Mouse (Mus musculus): ENCODE data around the gene H2afy. TPM values are rescaled to one million over a fixed set of nuclear protein-coding genes. Genes with fewer than 3 reads are reported as not detected.

Gene H2afy
- polyA plus RNA-seq (2014; fragmentation: Nextera tagmentation; extraction: Ambion mirVana): 361 and 379 TPM in 2 replicates

DNA sequence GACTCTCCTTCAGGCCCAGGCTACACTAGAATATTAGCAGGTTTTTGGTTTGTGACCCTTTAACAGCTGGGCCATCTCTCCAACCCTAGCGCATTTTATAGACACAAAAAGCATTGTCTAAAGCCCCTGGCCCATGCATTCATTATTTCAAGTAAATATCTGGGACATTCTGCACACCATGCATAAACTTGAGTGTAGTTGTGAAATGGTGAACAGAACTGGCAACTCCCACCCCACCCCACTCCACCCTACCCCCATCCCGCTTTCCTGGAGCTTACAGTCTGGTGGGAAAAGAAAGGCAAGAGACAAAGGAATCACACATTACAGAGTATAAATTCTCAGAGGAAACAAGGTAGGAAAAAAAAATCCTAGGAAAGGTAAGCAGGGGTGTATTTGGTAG lies at the start of gene H2afy:
TSS of gene H2afy (minus strand) at position 162 of the 400 bp plus-strand sequence.
- 75% methylated on average over 2 of the region's 2 CpGs for WGBS

GRCm38 (mm10) chr13:56183687-56184086 lies 47.5 kb upstream of the H2afy start:
- H3K4me1 ChIP-seq (replicated peaks; ENCODE audit: control insufficient read depth, insufficient read depth, low read length): no peaks in the 10 kb centered on the region
- no peaks in the 10 kb centered on the region for H3K36me3 ChIP-seq (ENCODE audit: control insufficient read depth, insufficient read depth, low read length)
- H3K27me3 ChIP-seq (replicated peaks; ENCODE audit: control insufficient read depth, insufficient read depth, low read length): no peaks in the 10 kb centered on the region
- 80% methylated on average over 5 of the region's 5 CpGs for WGBS
- DNase-seq (ENCODE audit: low spot score): no peak
- no peak overlapping the region for H3K9ac ChIP-seq (ENCODE audit: low read length)
- no peaks in the 10 kb centered on the region for H3K9me3 ChIP-seq (ENCODE audit: control insufficient read depth, low read length)
- H3K27ac ChIP-seq (ENCODE audit: low read depth): no peak overlapping the region
- H3K4me2 ChIP-seq (ENCODE audit: low read length): no peak overlapping the region
- no peak for ATAC-seq (replicated peaks; ENCODE audit: low FRiP score, low TSS enrichment, low read depth)
- no peak overlapping the region for H3K4me3 ChIP-seq (ENCODE audit: low read depth, low read length)

More for the DNA sequence above, at the start of gene H2afy:
- no peaks in the 10 kb centered on the region for H3K27me3 ChIP-seq (replicated peaks; ENCODE audit: control insufficient read depth, insufficient read depth, low read length)
- H3K36me3 ChIP-seq (ENCODE audit: control insufficient read depth, insufficient read depth, low read length): no peaks in the 10 kb centered on the region
- H3K9ac ChIP-seq (ENCODE audit: low read length): peak within 1 kb of the TSS; percentile 99
- H3K4me1 ChIP-seq (replicated peaks; ENCODE audit: control insufficient read depth, insufficient read depth, low read length): peaks cover 22% of the 10 kb centered on the region
- DNase-seq (ENCODE audit: low spot score) (no peak), ATAC-seq (replicated peaks; ENCODE audit: low FRiP score, low TSS enrichment, low read depth) (no peak)
- peak within 1 kb of the TSS; percentile 81 for H3K27ac ChIP-seq (ENCODE audit: low read depth)
- peak within 1 kb of the TSS; percentile 94 for H3K4me3 ChIP-seq (ENCODE audit: low read depth, low read length)
- H3K9me3 ChIP-seq (ENCODE audit: control insufficient read depth, low read length): no peaks in the 10 kb centered on the region
- H3K4me2 ChIP-seq (ENCODE audit: low read length): peak within 1 kb of the TSS; percentile 82

DNA sequence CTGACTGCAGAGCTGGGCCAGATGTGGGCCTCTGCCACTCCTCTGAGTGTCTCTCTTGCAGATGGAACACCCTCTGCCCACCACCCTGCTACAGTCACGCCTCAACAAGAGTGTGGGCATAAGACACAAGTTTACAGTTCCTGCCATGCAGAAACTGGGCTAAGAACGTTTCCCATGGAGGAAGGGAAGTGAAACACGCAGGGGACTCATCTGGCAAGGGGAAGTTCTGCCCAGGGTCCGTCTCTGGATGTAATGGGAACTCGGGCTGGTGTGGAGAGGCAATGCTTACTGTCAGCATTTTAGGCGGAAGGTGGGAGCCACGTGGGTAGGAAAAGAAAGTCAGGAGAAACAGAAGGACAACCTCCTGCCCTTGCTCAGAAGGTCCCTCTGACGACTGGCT lies 45.3 kb upstream of the H2afy start:
- H3K4me2 ChIP-seq (ENCODE audit: low read length): no peak overlapping the region
- H3K27me3 ChIP-seq (replicated peaks; ENCODE audit: control insufficient read depth, insufficient read depth, low read length): no peaks in the 10 kb centered on the region
- H3K27ac ChIP-seq (ENCODE audit: low read depth): no peak overlapping the region
- no peaks in the 10 kb centered on the region for H3K9me3 ChIP-seq (ENCODE audit: control insufficient read depth, low read length)
- no peak overlapping the region for H3K9ac ChIP-seq (ENCODE audit: low read length)
- 75% methylated on average over 8 of the region's 8 CpGs for WGBS
- H3K4me3 ChIP-seq (ENCODE audit: low read depth, low read length): no peak overlapping the region
- DNase-seq (ENCODE audit: low spot score): no peak
- H3K36me3 ChIP-seq (ENCODE audit: control insufficient read depth, insufficient read depth, low read length): no peaks in the 10 kb centered on the region
- no peaks in the 10 kb centered on the region for H3K4me1 ChIP-seq (replicated peaks; ENCODE audit: control insufficient read depth, insufficient read depth, low read length)
- no peak for ATAC-seq (replicated peaks; ENCODE audit: low FRiP score, low TSS enrichment, low read depth)

DNA sequence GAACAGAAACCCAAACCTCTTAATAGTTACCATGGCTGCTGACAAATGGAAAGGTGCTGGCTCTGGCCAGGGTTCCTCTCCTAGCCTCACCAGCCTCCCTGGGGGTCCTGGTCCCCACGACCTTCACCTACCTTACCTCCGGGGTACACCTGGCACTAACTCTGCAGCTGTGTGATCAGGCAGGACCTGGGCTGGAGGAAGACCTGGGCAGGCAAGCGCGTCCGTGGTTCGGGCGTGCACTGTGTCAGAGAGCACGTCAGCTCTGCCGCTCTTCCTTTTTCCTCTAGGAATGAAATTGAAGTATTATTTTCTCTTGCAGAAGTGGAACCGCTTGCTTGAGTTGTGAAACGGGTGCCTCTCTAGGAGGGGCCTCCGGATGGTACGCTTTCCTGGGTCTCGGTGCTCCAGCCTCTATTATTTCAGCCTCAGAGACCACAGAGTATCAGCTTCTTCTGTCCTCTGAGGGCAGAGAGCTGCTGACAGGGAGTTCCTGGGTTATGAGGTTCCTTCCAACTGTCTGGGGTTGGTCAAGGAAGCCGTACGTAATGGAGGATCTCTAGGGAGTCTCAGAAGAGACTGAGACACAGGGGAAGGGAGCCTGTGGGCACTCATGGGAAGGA lies 42.4 kb upstream of the H2afy start, which contains the start of gene Tifab:
TSS of gene Tifab (minus strand) at position 470 of the 620 bp plus-strand sequence.
- ATAC-seq (replicated peaks; ENCODE audit: low FRiP score, low TSS enrichment, low read depth): no peak
- whole genome bisulfite sequencing: 89% methylated on average over 16 of the region's 16 CpGs
- Histone ChIP-seq H3K9ac (ENCODE audit: low read length) (no peak within 1 kb of the TSS), H3K4me3 (ENCODE audit: low read depth, low read length) (no peak within 1 kb of the TSS), H3K4me2 (ENCODE audit: low read length) (no peak within 1 kb of the TSS), H3K4me1 (replicated peaks; ENCODE audit: control insufficient read depth, insufficient read depth, low read length) (peaks cover 10% of the 10 kb centered on the region), H3K36me3 (ENCODE audit: control insufficient read depth, insufficient read depth, low read length) (no peaks in the 10 kb centered on the region), H3K27ac (ENCODE audit: low read depth) (no peak within 1 kb of the TSS), H3K27me3 (replicated peaks; ENCODE audit: control insufficient read depth, insufficient read depth, low read length) (no peaks in the 10 kb centered on the region), H3K9me3 (ENCODE audit: control insufficient read depth, low read length) (no peaks in the 10 kb centered on the region)
- no peak for DNase-seq (ENCODE audit: low spot score)

GRCm38 (mm10) chr13:56176310-56176709 lies 40.1 kb upstream of the H2afy start:
- Histone ChIP-seq H3K4me2 (ENCODE audit: low read length) (no peak overlapping the region), H3K27me3 (replicated peaks; ENCODE audit: control insufficient read depth, insufficient read depth, low read length) (no peaks in the 10 kb centered on the region), H3K4me3 (ENCODE audit: low read depth, low read length) (no peak overlapping the region), H3K27ac (ENCODE audit: low read depth) (no peak overlapping the region), H3K9ac (ENCODE audit: low read length) (no peak overlapping the region), H3K4me1 (replicated peaks; ENCODE audit: control insufficient read depth, insufficient read depth, low read length) (peaks cover 27% of the 10 kb centered on the region), H3K36me3 (ENCODE audit: control insufficient read depth, insufficient read depth, low read length) (no peaks in the 10 kb centered on the region), H3K9me3 (ENCODE audit: control insufficient read depth, low read length) (no peaks in the 10 kb centered on the region)
- 88% methylated on average over 9 of the region's 9 CpGs for WGBS
- ATAC-seq (replicated peaks; ENCODE audit: low FRiP score, low TSS enrichment, low read depth) (no peak), DNase-seq (ENCODE audit: low spot score) (no peak)

DNA sequence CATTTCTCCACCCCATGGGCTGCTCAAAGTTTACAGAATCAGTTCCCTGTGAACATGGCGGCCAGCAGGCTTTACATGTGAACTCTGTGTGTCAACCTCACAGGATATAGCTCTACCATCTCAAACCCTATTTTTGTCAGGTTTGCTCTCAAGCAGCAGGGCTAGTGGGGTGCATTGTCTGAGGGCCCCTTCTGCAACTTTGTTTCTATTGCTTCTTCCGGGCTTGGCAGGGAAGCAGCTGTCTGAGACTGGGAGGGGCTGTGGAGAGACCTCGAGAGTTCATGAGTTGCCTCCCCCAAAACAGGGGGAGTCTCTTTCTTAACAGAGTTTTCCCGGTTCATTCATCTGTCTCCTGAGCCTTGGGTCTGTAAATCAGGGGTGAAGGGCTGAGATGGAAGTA lies 39.7 kb upstream of the H2afy start:
- H3K4me2 ChIP-seq (ENCODE audit: low read length): no peak overlapping the region

DNA sequence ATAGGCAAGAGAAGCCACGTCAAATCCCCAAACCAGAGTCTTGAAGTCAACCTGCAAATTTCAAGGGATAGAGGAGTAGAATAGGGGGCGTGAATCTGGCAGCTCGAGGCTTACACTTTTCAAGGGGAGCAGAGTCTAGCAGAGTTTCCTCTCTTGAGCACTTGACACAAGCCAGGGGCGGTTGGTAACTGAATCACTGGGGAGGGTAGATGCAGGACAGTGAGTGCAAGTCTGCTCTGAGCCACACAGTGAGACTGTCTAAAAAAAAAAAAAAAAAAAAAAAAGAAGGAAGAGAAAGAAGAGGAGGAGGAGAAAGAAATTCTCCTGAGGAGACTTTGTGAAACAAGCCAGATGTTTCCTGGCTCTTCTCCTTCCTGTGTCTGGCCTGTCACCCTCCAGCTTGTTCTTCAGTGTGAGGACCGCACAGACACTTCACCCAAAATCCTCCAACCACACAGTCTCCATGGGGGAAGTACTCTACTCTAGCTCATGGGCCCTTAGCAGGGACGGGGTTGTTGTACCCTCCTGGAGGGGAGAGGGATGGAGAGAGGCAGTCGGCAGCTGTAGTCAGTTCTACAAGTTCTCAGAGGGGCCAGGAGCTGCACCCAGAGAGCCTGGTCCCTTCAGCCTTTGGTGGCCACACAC lies 36.9 kb upstream of the H2afy start:
- Histone ChIP-seq H3K4me1 (replicated peaks; ENCODE audit: control insufficient read depth, insufficient read depth, low read length) (peaks cover 53% of the 10 kb centered on the region), H3K9ac (ENCODE audit: low read length) (no peak overlapping the region), H3K4me3 (ENCODE audit: low read depth, low read length) (no peak overlapping the region), H3K27ac (ENCODE audit: low read depth) (peak overlapping the region; percentile 83), H3K36me3 (ENCODE audit: control insufficient read depth, insufficient read depth, low read length) (no peaks in the 10 kb centered on the region), H3K4me2 (ENCODE audit: low read length) (no peak overlapping the region), H3K27me3 (replicated peaks; ENCODE audit: control insufficient read depth, insufficient read depth, low read length) (no peaks in the 10 kb centered on the region), H3K9me3 (ENCODE audit: control insufficient read depth, low read length) (no peaks in the 10 kb centered on the region)
- ATAC-seq (replicated peaks; ENCODE audit: low FRiP score, low TSS enrichment, low read depth) (peak; percentile 85), DNase-seq (ENCODE audit: low spot score) (peak; percentile 69)
- 32% methylated on average over 7 of the region's 7 CpGs for WGBS

More for the DNA sequence above, 39.7 kb upstream of the H2afy start:
- Histone ChIP-seq H3K27me3 (replicated peaks; ENCODE audit: control insufficient read depth, insufficient read depth, low read length) (no peaks in the 10 kb centered on the region), H3K4me3 (ENCODE audit: low read depth, low read length) (no peak overlapping the region), H3K27ac (ENCODE audit: low read depth) (no peak overlapping the region), H3K4me1 (replicated peaks; ENCODE audit: control insufficient read depth, insufficient read depth, low read length) (peaks cover 32% of the 10 kb centered on the region), H3K9ac (ENCODE audit: low read length) (no peak overlapping the region), H3K9me3 (ENCODE audit: control insufficient read depth, low read length) (no peaks in the 10 kb centered on the region), H3K36me3 (ENCODE audit: control insufficient read depth, insufficient read depth, low read length) (no peaks in the 10 kb centered on the region)
- 51% methylated on average over 4 of the region's 4 CpGs for WGBS
- DNase-seq (ENCODE audit: low spot score) (no peak), ATAC-seq (replicated peaks; ENCODE audit: low FRiP score, low TSS enrichment, low read depth) (no peak)

GRCm38 (mm10) chr13:56172106-56172505 lies 35.9 kb upstream of the H2afy start:
- no peaks in the 10 kb centered on the region for H3K36me3 ChIP-seq (ENCODE audit: control insufficient read depth, insufficient read depth, low read length)
- H3K27me3 ChIP-seq (replicated peaks; ENCODE audit: control insufficient read depth, insufficient read depth, low read length): no peaks in the 10 kb centered on the region
- no peak for ATAC-seq (replicated peaks; ENCODE audit: low FRiP score, low TSS enrichment, low read depth)
- no peak for DNase-seq (ENCODE audit: low spot score)
- no peak overlapping the region for H3K9ac ChIP-seq (ENCODE audit: low read length)
- H3K27ac ChIP-seq (ENCODE audit: low read depth): peak overlapping the region; percentile 83
- H3K9me3 ChIP-seq (ENCODE audit: control insufficient read depth, low read length): no peaks in the 10 kb centered on the region
- 56% methylated on average over 7 of the region's 7 CpGs for WGBS
- no peak overlapping the region for H3K4me3 ChIP-seq (ENCODE audit: low read depth, low read length)
- H3K4me1 ChIP-seq (replicated peaks; ENCODE audit: control insufficient read depth, insufficient read depth, low read length): peaks cover 57% of the 10 kb centered on the region
- H3K4me2 ChIP-seq (ENCODE audit: low read length): no peak overlapping the region

- no peak overlapping the region for H3K4me2 ChIP-seq (ENCODE audit: low read length)
- H3K36me3 ChIP-seq (ENCODE audit: control insufficient read depth, insufficient read depth, low read length): no peaks in the 10 kb centered on the region
- no peak overlapping the region for H3K9ac ChIP-seq (ENCODE audit: low read length)
- no peaks in the 10 kb centered on the region for H3K27me3 ChIP-seq (replicated peaks; ENCODE audit: control insufficient read depth, insufficient read depth, low read length)
- peaks cover 46% of the 10 kb centered on the region for H3K4me1 ChIP-seq (replicated peaks; ENCODE audit: control insufficient read depth, insufficient read depth, low read length)
- H3K9me3 ChIP-seq (ENCODE audit: control insufficient read depth, low read length): no peaks in the 10 kb centered on the region
- H3K4me3 ChIP-seq (ENCODE audit: low read depth, low read length): no peak overlapping the region
- DNase-seq (ENCODE audit: low spot score) (no peak), ATAC-seq (replicated peaks; ENCODE audit: low FRiP score, low TSS enrichment, low read depth) (no peak)
- peak overlapping the region; percentile 71; the same call in 1 of the 2 replicates for H3K27ac ChIP-seq (ENCODE audit: low read depth)
- WGBS: 39% methylated on average over 3 of the region's 3 CpGs
Measured at GRCm38 (mm10) chr13:56168403-56168781, 32.2 kb upstream of the H2afy start.

Data from intestine, embryonic 14.5 days (tissue).